In genomic region chr3:69428221-69428620, GRCm38 (mm10) we compare ENCODE assay signal across 25 mouse cellular contexts.
DNase-seq lines count a peak whose midpoint lies in the region; ATAC-seq and TF ChIP-seq lines count a peak whose summit lies in the region.
"Had no signal": no experiment of that assay in that cellular context is flagged by ENCODE, and none has a peak within 500 bp of the region (broad histone marks: within the 10 kb centered on the region; RNA-seq: fewer than 3 reads in every experiment).

No protein-coding gene starts in this region.

- H3K9ac ChIP-seq in hindbrain, embryonic 12.5 days, result no peak overlapping the region
- no peak overlapping the region for H3K9ac ChIP-seq in hindbrain, postnatal 0 days (replicated peaks; ENCODE audit: low read length)
- H3K9ac ChIP-seq in midbrain, embryonic 15.5 days, result no peak overlapping the region
- no peak overlapping the region for H3K9ac ChIP-seq in intestine, embryonic 16.5 days (ENCODE audit: low read depth, low read length)
- H3K9ac ChIP-seq: forebrain, postnatal 0 days; heart, embryonic 13.5 days; kidney, embryonic 15.5 days; limb, embryonic 13.5 days; liver, embryonic 12.5 days; neural tube, embryonic 13.5 days had no signal

- peak; percentile 27 for DNase-seq in embryo, embryonic 10 days (ENCODE audit: low spot score)
- DNase-seq in embryo, embryonic 11 days, result no peak
- no peak for DNase-seq in hindbrain, postnatal 0 days (ENCODE audit: low spot score)
- peak; percentile 53 for DNase-seq in embryo, embryonic 10.5 days (ENCODE audit: low spot score)
- DNase-seq: adrenal gland, postnatal 10 days; cerebellum, adult 9-11 months; forebrain, postnatal 0 days; gastrocnemius, postnatal 36 days; heart, adult 2 months; kidney, adult 11 months; kidney, postnatal 36 days; layer of hippocampus, postnatal 36 days; lung, adult 18-20 months; lung, postnatal 10 days; right cerebral cortex, adult 18-20 months; right cerebral cortex, postnatal 4 days; thymus, postnatal 36 days had no signal

- H3K4me1 ChIP-seq in hindbrain, embryonic 12.5 days, result peaks cover 11% of the 10 kb centered on the region
- H3K4me1 ChIP-seq in hindbrain, postnatal 0 days (ENCODE audit: insufficient read depth, low read length), result no peaks in the 10 kb centered on the region
- H3K4me1 ChIP-seq in midbrain, embryonic 15.5 days, result 0 out of 2 replicates have a peak, but pooled peaks cover 8% of the 10 kb centered on the region
- no peaks in the 10 kb centered on the region for H3K4me1 ChIP-seq in intestine, embryonic 16.5 days (ENCODE audit: control insufficient read depth, insufficient read depth, low read length)
- H3K4me1 ChIP-seq: kidney, embryonic 15.5 days had no signal

- 30% methylated on average over 3 of the region's 3 CpGs for WGBS in hindbrain, embryonic 12.5 days
- WGBS in hindbrain, postnatal 0 days, result 27% methylated on average over 3 of the region's 3 CpGs
- WGBS in midbrain, embryonic 15.5 days, result 12% methylated on average over 3 of the region's 3 CpGs
- 72% methylated on average over 3 of the region's 3 CpGs for WGBS in intestine, embryonic 16.5 days

- no peak overlapping the region for H3K4me3 ChIP-seq in hindbrain, embryonic 12.5 days
- no peak overlapping the region for H3K4me3 ChIP-seq in hindbrain, postnatal 0 days (ENCODE audit: low read length)
- H3K4me3 ChIP-seq in midbrain, embryonic 15.5 days, result no peak overlapping the region
- H3K4me3 ChIP-seq in intestine, embryonic 16.5 days (ENCODE audit: low read length), result no peak overlapping the region
- H3K4me3 ChIP-seq: heart, adult 2 months; heart, embryonic 13.5 days; kidney, embryonic 15.5 days; limb, embryonic 13.5 days; liver, embryonic 12.5 days; neural tube, embryonic 13.5 days had no signal

- H3K9me3 ChIP-seq in hindbrain, embryonic 12.5 days (replicated peaks), result no peaks in the 10 kb centered on the region
- no peaks in the 10 kb centered on the region for H3K9me3 ChIP-seq in hindbrain, postnatal 0 days (ENCODE audit: low read length)
- no peaks in the 10 kb centered on the region for H3K9me3 ChIP-seq in midbrain, embryonic 15.5 days
- H3K9me3 ChIP-seq in intestine, embryonic 16.5 days (ENCODE audit: control insufficient read depth, low read length), result no peaks in the 10 kb centered on the region
- H3K9me3 ChIP-seq: heart, embryonic 13.5 days; kidney, embryonic 15.5 days; limb, embryonic 13.5 days; liver, embryonic 12.5 days; neural tube, embryonic 13.5 days had no signal

- H3K27me3 ChIP-seq in hindbrain, embryonic 12.5 days, result no peaks in the 10 kb centered on the region
- no peaks in the 10 kb centered on the region for H3K27me3 ChIP-seq in hindbrain, postnatal 0 days (ENCODE audit: insufficient read depth, low read length)
- H3K27me3 ChIP-seq in midbrain, embryonic 15.5 days (replicated peaks), result no peaks in the 10 kb centered on the region
- H3K27me3 ChIP-seq in intestine, embryonic 16.5 days (replicated peaks; ENCODE audit: control insufficient read depth, insufficient read depth, low read length), result no peaks in the 10 kb centered on the region
- H3K27me3 ChIP-seq: heart, embryonic 13.5 days; kidney, embryonic 15.5 days; limb, embryonic 13.5 days; liver, embryonic 12.5 days; neural tube, embryonic 13.5 days had no signal

- no peak overlapping the region for H3K4me2 ChIP-seq in hindbrain, embryonic 12.5 days (replicated peaks)
- H3K4me2 ChIP-seq in hindbrain, postnatal 0 days (ENCODE audit: low read depth, low read length), result no peak overlapping the region
- H3K4me2 ChIP-seq in midbrain, embryonic 15.5 days, result no peak overlapping the region
- H3K4me2 ChIP-seq in intestine, embryonic 16.5 days (ENCODE audit: low read depth, low read length), result no peak overlapping the region
- H3K4me2 ChIP-seq: heart, embryonic 13.5 days; kidney, embryonic 15.5 days; limb, embryonic 13.5 days; liver, embryonic 12.5 days; neural tube, embryonic 13.5 days had no signal

- peak; percentile 61; the same call in 1 of the 2 replicates for ATAC-seq in hindbrain, embryonic 12.5 days (ENCODE audit: low FRiP score)
- ATAC-seq in hindbrain, postnatal 0 days, result no peak
- 0 out of 2 replicates have a peak, but pooled peaks have one; percentile 19 for ATAC-seq in midbrain, embryonic 15.5 days (replicated peaks)
- no peak for ATAC-seq in intestine, embryonic 16.5 days
- ATAC-seq: forebrain, postnatal 0 days; liver, embryonic 12.5 days had no signal

- H3K27ac ChIP-seq in hindbrain, embryonic 12.5 days, result peak overlapping the region; percentile 23; the same call in 1 of the 2 replicates
- no peak overlapping the region for H3K27ac ChIP-seq in hindbrain, postnatal 0 days
- no peak overlapping the region for H3K27ac ChIP-seq in midbrain, embryonic 15.5 days
- no peak overlapping the region for H3K27ac ChIP-seq in intestine, embryonic 16.5 days (ENCODE audit: low read length)
- H3K27ac ChIP-seq: heart, embryonic 13.5 days; kidney, embryonic 15.5 days; limb, embryonic 13.5 days; liver, embryonic 12.5 days; neural tube, embryonic 13.5 days had no signal

- TF ChIP-seq CTCF in hindbrain, postnatal 0 days (IDR thresholded peaks at IDR 0.05; ENCODE audit: low read depth), result no peak

- no peaks in the 10 kb centered on the region for H3K36me3 ChIP-seq in hindbrain, embryonic 12.5 days
- H3K36me3 ChIP-seq in hindbrain, postnatal 0 days (ENCODE audit: insufficient read depth, low read length), result no peaks in the 10 kb centered on the region
- H3K36me3 ChIP-seq in midbrain, embryonic 15.5 days (replicated peaks), result no peaks in the 10 kb centered on the region
- H3K36me3 ChIP-seq in intestine, embryonic 16.5 days (ENCODE audit: control insufficient read depth, insufficient read depth, low read length), result no peaks in the 10 kb centered on the region
- H3K36me3 ChIP-seq: heart, embryonic 13.5 days; kidney, embryonic 15.5 days; limb, embryonic 13.5 days; liver, embryonic 12.5 days; neural tube, embryonic 13.5 days had no signal

Comparison
In these comparisons a context has a peak if more than half of its experiments do, and no peak if none do; other contexts are left out.
1. DNase-seq: peak in embryo, embryonic 10 days (single experiment) and embryo, embryonic 10.5 days (single experiment); none in embryo, embryonic 11 days (single experiment) and hindbrain, postnatal 0 days (single experiment).
2. ATAC-seq: peak in hindbrain, embryonic 12.5 days (single experiment) and midbrain, embryonic 15.5 days (single experiment); none in hindbrain, postnatal 0 days (single experiment) and intestine, embryonic 16.5 days (single experiment).